Mouse (Mus musculus): ENCODE measurements at regions not wholly inside any gene's neighbourhood (a gene's known extent, or its start where the extent isn't known, plus 50 kb on each side); places are given as distances from the start of the nearest gene placed in this dataset.

DNA sequence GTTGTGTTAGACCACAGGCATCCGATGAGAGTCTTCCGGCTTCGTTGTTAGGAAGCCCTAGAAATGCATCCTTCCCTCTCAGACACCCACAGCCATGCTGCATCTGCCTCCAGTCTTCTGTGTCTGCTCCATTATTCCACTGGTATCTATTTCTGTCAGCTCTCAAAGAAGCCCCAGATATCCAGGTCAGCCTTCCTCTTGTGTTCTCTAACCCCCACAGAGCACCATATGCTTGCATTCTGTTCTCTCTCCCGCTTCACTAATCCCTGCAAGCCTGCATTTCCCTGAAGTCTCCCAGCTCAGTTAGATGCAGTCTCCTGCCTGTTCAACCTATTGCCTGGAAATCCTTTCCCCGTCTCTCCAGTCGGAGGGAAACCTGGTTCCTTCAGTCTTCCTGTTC lies 53.6 kb upstream of the Wdfy3 start:
- H3K27me3 ChIP-seq (ENCODE audit: control insufficient read depth, insufficient read depth, low read length), result no peaks in the 10 kb centered on the region
- no peak for DNase-seq (ENCODE audit: low read depth in 1 of 2, low spot score in 2 of 2)
- TF ChIP-seq POLR2A (IDR thresholded peaks at IDR 0.05; ENCODE audit: low read depth, low read length), result no peak
- no peak for TF ChIP-seq CTCF (IDR thresholded peaks at IDR 0.05; ENCODE audit: extremely low read depth, insufficient read depth, insufficient read length, insufficient replicate concordance)
- WGBS, result 86% methylated on average over 6 of the region's 6 CpGs
- H3K36me3 ChIP-seq (ENCODE audit: control insufficient read depth, insufficient read depth, low read length), result no peaks in the 10 kb centered on the region
- H3K4me3 ChIP-seq (ENCODE audit: extremely low read depth, insufficient read depth, insufficient read length), result no peak overlapping the region
- no peak overlapping the region for H3K27ac ChIP-seq (ENCODE audit: insufficient read depth, low read length)
- no peaks in the 10 kb centered on the region for H3K4me1 ChIP-seq (ENCODE audit: control insufficient read depth, insufficient read depth, insufficient read length)

GRCm38 (mm10) chr5:102126737-102127136 lies 57.0 kb upstream of the Wdfy3 start:
- no peaks in the 10 kb centered on the region for H3K27me3 ChIP-seq (ENCODE audit: control insufficient read depth, insufficient read depth, low read length)
- DNase-seq (ENCODE audit: low read depth in 1 of 2, low spot score in 2 of 2), result peak in 1 of 2 experiments; percentile 6
- 30% methylated on average over 3 of the region's 3 CpGs for WGBS
- H3K4me1 ChIP-seq (ENCODE audit: control insufficient read depth, insufficient read depth, insufficient read length), result no peaks in the 10 kb centered on the region
- no peaks in the 10 kb centered on the region for H3K36me3 ChIP-seq (ENCODE audit: control insufficient read depth, insufficient read depth, low read length)
- no peak overlapping the region for H3K27ac ChIP-seq (ENCODE audit: insufficient read depth, low read length)
- TF ChIP-seq CTCF (IDR thresholded peaks at IDR 0.05; ENCODE audit: extremely low read depth, insufficient read depth, insufficient read length, insufficient replicate concordance) (no peak), POLR2A (IDR thresholded peaks at IDR 0.05; ENCODE audit: low read depth, low read length) (no peak)
- H3K4me3 ChIP-seq (ENCODE audit: extremely low read depth, insufficient read depth, insufficient read length), result no peak overlapping the region

DNA sequence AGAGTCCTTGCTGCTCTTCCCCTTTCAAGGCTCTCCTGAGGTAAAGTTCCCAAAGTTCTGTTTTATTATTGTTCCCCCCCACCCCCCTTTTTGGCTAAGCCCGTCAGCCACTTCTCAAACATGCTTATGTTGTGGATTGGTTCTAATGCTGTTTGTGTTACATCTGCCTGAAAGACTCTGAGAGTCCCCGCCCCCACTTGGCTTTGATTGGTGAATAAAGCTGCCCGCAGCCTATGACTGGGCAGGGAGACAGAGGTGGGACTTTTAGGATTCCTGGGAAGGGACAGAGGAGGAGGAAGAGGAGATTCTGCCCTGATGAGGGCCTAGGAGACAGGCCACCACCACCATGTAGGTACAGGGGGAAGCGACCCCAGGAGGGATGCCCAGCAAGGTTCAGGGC lies 78.3 kb upstream of the Wdfy3 start:
- Histone ChIP-seq H3K4me1 (ENCODE audit: control insufficient read depth, insufficient read depth, insufficient read length) (no peaks in the 10 kb centered on the region), H3K27me3 (ENCODE audit: control insufficient read depth, insufficient read depth, low read length) (no peaks in the 10 kb centered on the region), H3K36me3 (ENCODE audit: control insufficient read depth, insufficient read depth, low read length) (no peaks in the 10 kb centered on the region), H3K27ac (ENCODE audit: insufficient read depth, low read length) (no peak overlapping the region), H3K4me3 (ENCODE audit: extremely low read depth, insufficient read depth, insufficient read length) (no peak overlapping the region)
- no peak for DNase-seq (ENCODE audit: low read depth in 1 of 2, low spot score in 2 of 2)
- WGBS, result 86% methylated on average over 4 of the region's 4 CpGs
- no peak for TF ChIP-seq POLR2A (IDR thresholded peaks at IDR 0.05; ENCODE audit: low read depth, low read length)
- TF ChIP-seq CTCF (IDR thresholded peaks at IDR 0.05; ENCODE audit: extremely low read depth, insufficient read depth, insufficient read length, insufficient replicate concordance), result no peak

DNA sequence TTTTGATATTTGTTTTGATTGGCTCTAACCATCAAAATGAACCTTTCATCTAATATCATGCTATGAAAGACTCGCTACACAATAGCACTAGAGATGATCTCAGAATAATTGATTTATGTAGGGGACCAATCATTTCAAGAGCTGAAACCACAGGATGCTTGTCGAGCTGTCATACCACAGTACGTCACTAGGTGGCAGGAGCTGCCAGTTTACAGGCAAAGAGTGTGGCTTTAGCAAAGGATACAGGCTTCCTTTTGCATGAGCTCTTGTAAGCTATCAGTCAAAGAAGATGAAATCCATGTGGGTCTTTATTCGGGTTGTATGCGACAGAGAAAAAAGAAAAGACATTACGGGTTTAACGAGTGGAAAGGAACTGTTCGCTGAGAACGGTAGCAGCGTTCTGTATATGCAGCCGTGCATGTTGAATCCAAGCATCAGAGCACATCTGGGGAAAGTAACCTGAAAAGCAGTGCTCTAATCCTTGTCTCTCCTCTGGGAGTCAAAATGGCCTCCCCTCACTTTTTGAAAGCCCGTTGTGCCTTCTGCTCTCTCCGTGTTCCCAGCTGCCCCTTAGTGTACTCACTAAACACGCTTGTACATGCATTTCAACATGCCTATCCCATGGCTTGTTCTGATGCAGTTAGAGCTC lies 79.9 kb upstream of the Wdfy3 start:
- WGBS, result 50% methylated on average over 14 of the region's 14 CpGs

DNA sequence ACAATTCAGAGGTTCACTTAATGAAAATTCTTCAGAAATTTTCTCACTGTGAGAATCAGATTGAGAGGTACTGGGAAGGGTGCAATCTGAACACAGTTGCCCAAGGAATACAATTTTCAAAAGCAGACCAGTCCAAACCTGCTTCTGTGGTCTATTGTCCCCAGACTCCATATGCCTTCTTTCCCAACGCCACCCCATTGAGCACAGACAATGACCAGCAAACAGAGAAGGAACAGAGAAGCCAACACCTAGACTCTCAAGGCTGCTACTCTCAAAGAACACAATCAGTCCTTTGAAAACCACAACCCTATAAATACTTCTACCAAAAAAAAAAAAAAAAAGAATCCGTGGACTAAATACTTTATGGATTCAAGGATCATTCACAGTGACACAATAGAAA lies 89.9 kb upstream of the Wdfy3 start:
- TF ChIP-seq POLR2A (IDR thresholded peaks at IDR 0.05; ENCODE audit: low read depth, low read length), result no peak
- no peak for TF ChIP-seq CTCF (IDR thresholded peaks at IDR 0.05; ENCODE audit: extremely low read depth, insufficient read depth, insufficient read length, insufficient replicate concordance)
- H3K4me1 ChIP-seq (ENCODE audit: control insufficient read depth, insufficient read depth, insufficient read length), result no peaks in the 10 kb centered on the region

More for the DNA sequence above, 79.9 kb upstream of the Wdfy3 start:
- Histone ChIP-seq H3K4me3 (ENCODE audit: extremely low read depth, insufficient read depth, insufficient read length) (no peak overlapping the region), H3K27me3 (ENCODE audit: control insufficient read depth, insufficient read depth, low read length) (no peaks in the 10 kb centered on the region), H3K4me1 (ENCODE audit: control insufficient read depth, insufficient read depth, insufficient read length) (no peaks in the 10 kb centered on the region), H3K27ac (ENCODE audit: insufficient read depth, low read length) (no peak overlapping the region), H3K36me3 (ENCODE audit: control insufficient read depth, insufficient read depth, low read length) (no peaks in the 10 kb centered on the region)
- TF ChIP-seq POLR2A (IDR thresholded peaks at IDR 0.05; ENCODE audit: low read depth, low read length) (no peak), CTCF (IDR thresholded peaks at IDR 0.05; ENCODE audit: extremely low read depth, insufficient read depth, insufficient read length, insufficient replicate concordance) (peak; percentile 58; the same call in 1 of the 2 replicates)
- peak in 1 of 2 experiments; percentile 27 for DNase-seq (ENCODE audit: low read depth in 1 of 2, low spot score in 2 of 2)

GRCm38 (mm10) chr5:102167981-102168380 lies 98.3 kb upstream of the Wdfy3 start:
- no peak overlapping the region for H3K4me3 ChIP-seq (ENCODE audit: extremely low read depth, insufficient read depth, insufficient read length)
- 70% methylated on average over 4 of the region's 4 CpGs for WGBS
- no peak overlapping the region for H3K27ac ChIP-seq (ENCODE audit: insufficient read depth, low read length)
- TF ChIP-seq POLR2A (IDR thresholded peaks at IDR 0.05; ENCODE audit: low read depth, low read length) (no peak), CTCF (IDR thresholded peaks at IDR 0.05; ENCODE audit: extremely low read depth, insufficient read depth, insufficient read length, insufficient replicate concordance) (no peak)
- no peaks in the 10 kb centered on the region for H3K4me1 ChIP-seq (ENCODE audit: control insufficient read depth, insufficient read depth, insufficient read length)
- no peak for DNase-seq (ENCODE audit: low read depth in 1 of 2, low spot score in 2 of 2)
- H3K36me3 ChIP-seq (ENCODE audit: control insufficient read depth, insufficient read depth, low read length), result no peaks in the 10 kb centered on the region
- no peaks in the 10 kb centered on the region for H3K27me3 ChIP-seq (ENCODE audit: control insufficient read depth, insufficient read depth, low read length)

More for the DNA sequence above, 89.9 kb upstream of the Wdfy3 start:
- DNase-seq (ENCODE audit: low read depth in 1 of 2, low spot score in 2 of 2), result no peak
- 78% methylated on average over 2 of the region's 2 CpGs for WGBS
- Histone ChIP-seq H3K4me3 (ENCODE audit: extremely low read depth, insufficient read depth, insufficient read length) (no peak overlapping the region), H3K36me3 (ENCODE audit: control insufficient read depth, insufficient read depth, low read length) (no peaks in the 10 kb centered on the region), H3K27ac (ENCODE audit: insufficient read depth, low read length) (no peak overlapping the region), H3K27me3 (ENCODE audit: control insufficient read depth, insufficient read depth, low read length) (no peaks in the 10 kb centered on the region)

- Histone ChIP-seq H3K27me3 (ENCODE audit: control insufficient read depth, insufficient read depth, low read length) (no peaks in the 10 kb centered on the region), H3K4me1 (ENCODE audit: control insufficient read depth, insufficient read depth, insufficient read length) (no peaks in the 10 kb centered on the region), H3K36me3 (ENCODE audit: control insufficient read depth, insufficient read depth, low read length) (no peaks in the 10 kb centered on the region), H3K27ac (ENCODE audit: insufficient read depth, low read length) (no peak overlapping the region), H3K4me3 (ENCODE audit: extremely low read depth, insufficient read depth, insufficient read length) (no peak overlapping the region)
- no peak for DNase-seq (ENCODE audit: low read depth in 1 of 2, low spot score in 2 of 2)
- WGBS, result 82% methylated on average over 2 of the region's 3 CpGs
- no peak for TF ChIP-seq CTCF (IDR thresholded peaks at IDR 0.05; ENCODE audit: extremely low read depth, insufficient read depth, insufficient read length, insufficient replicate concordance)
- TF ChIP-seq POLR2A (IDR thresholded peaks at IDR 0.05; ENCODE audit: low read depth, low read length), result no peak
Measured at GRCm38 (mm10) chr5:102171808-102172207, 102.1 kb upstream of the Wdfy3 start.

All from spleen, adult 2 months (tissue).